Mouse (Mus musculus) midbrain, embryonic 11.5 days (tissue): ENCODE data around the gene Iqck. TPM values are rescaled to one million over a fixed set of nuclear protein-coding genes. Genes with fewer than 3 reads are reported as not detected.
A peak's percentile ranks its signal among the peaks of the same experiment; 100 is the strongest.

ENCODE experiments used
- ATAC-seq: fragments of 200-750 bp; cut with Nextera tagmentation; 2 replicates; pipeline ENCODE4 v1.8.0; 2017; ENCODE audit warnings: moderate TSS enrichment, moderate library complexity; ENCODE audit not compliant: low FRiP score
- DNase-seq: peaks from one replicate; pipeline ENCODE4 v3.0.0; 2015; ENCODE audit warnings: low spot score; ENCODE audit errors: missing footprints
- H3K27ac ChIP-seq: fragments of 300-500 bp; sonication (generic); 2 replicates; pipeline ENCODE4 v1.5.1; 2014; ENCODE audit warnings: low read depth, low read length
- H3K27me3 ChIP-seq: fragments of 300-500 bp; sonication (generic); 2 replicates; pipeline ENCODE4 v1.6.1; 2014; ENCODE audit warnings: mild to moderate bottlenecking, low read length, moderate library complexity, mixed read lengths; ENCODE audit not compliant: control insufficient read depth, insufficient read depth
- H3K36me3 ChIP-seq: fragments of 300-500 bp; sonication (generic); 2 replicates; pipeline ENCODE4 v1.6.1; 2014; ENCODE audit warnings: mild to moderate bottlenecking, low read length, moderate library complexity, mixed read lengths; ENCODE audit not compliant: control insufficient read depth, insufficient read depth
- H3K4me1 ChIP-seq: fragments of 300-500 bp; sonication (generic); 2 replicates; pipeline ENCODE4 v1.6.1; 2014; ENCODE audit warnings: low read length; ENCODE audit not compliant: control insufficient read depth, insufficient read depth
- H3K4me2 ChIP-seq: fragments of 300-500 bp; sonication (generic); 2 replicates; pipeline ENCODE4 v1.6.1; 2014; ENCODE audit warnings: mild to moderate bottlenecking, moderate library complexity
- H3K4me3 ChIP-seq: fragments of 300-500 bp; sonication (generic); 2 replicates; pipeline ENCODE4 v1.5.1; 2014; ENCODE audit warnings: low read depth, low read length
- H3K9ac ChIP-seq: fragments of 300-500 bp; sonication (generic); 2 replicates; pipeline ENCODE4 v1.6.1; 2014; ENCODE audit warnings: low read length
- H3K9me3 ChIP-seq: fragments of 300-500 bp; sonication (generic); 2 replicates; pipeline ENCODE4 v1.6.1; 2016; ENCODE audit warnings: low read length; ENCODE audit not compliant: control insufficient read depth
- WGBS: fragments of 180-500 bp; shearing (Covaris S2); extraction: QIAGEN DNeasy Blood & Tissue Kit; methylation state at CpG from one replicate; pipeline ENCODE4 v1.1.7; 2014; 5-methylcytosine and 5-hydroxymethylcytosine counted together
- polyA plus RNA-seq: library from polyadenylated mRNA; unstranded; fragments of >200 nt; fragmentation: Nextera tagmentation; extraction: Ambion mirVana; gene quantifications from 2 replicates; pipeline ENCODE4 v1.2.1, GENCODE M21; 2014

The Iqck gene
- polyA plus RNA-seq, 1 experiment from 2014 or later = 3.2 TPM

GRCm38 (mm10) chr7:118900090-118900489 is 44.5 kb downstream of the Iqck start:
- 67% methylated on average over 2 of the region's 2 CpGs for WGBS
- ATAC-seq (peak; percentile 45; the same call in 1 of the 2 replicates), DNase-seq (peak; percentile 77)
- H3K27me3 ChIP-seq = no peaks in the 10 kb centered on the region
- no peak overlapping the region; the same call in 1 of the 2 replicates for H3K27ac ChIP-seq
- H3K4me3 ChIP-seq = no peak overlapping the region
- H3K4me1 ChIP-seq = peaks cover 10% of the 10 kb centered on the region
- no peaks in the 10 kb centered on the region for H3K9me3 ChIP-seq
- H3K4me2 ChIP-seq = no peak overlapping the region
- no peaks in the 10 kb centered on the region for H3K36me3 ChIP-seq
- H3K9ac ChIP-seq = no peak overlapping the region

- Histone ChIP-seq H3K4me2 (no peak overlapping the region), H3K9me3 (no peaks in the 10 kb centered on the region), H3K36me3 (no peaks in the 10 kb centered on the region), H3K4me1 (peaks cover 9% of the 10 kb centered on the region), H3K4me3 (no peak overlapping the region), H3K27me3 (no peaks in the 10 kb centered on the region), H3K9ac (no peak overlapping the region), H3K27ac (no peak overlapping the region)
- DNase-seq (no peak), ATAC-seq (no peak)
- 86% methylated on average over 13 of the region's 13 CpGs for WGBS
Observed at GRCm38 (mm10) chr7:118902944-118903343, 47.4 kb downstream of the Iqck start.

- no peak overlapping the region for H3K27ac ChIP-seq
- H3K9me3 ChIP-seq = no peaks in the 10 kb centered on the region
- DNase-seq = no peak
- WGBS = 88% methylated on average over 9 of the region's 9 CpGs
- H3K27me3 ChIP-seq = no peaks in the 10 kb centered on the region
- no peak overlapping the region for H3K4me3 ChIP-seq
- no peak overlapping the region for H3K9ac ChIP-seq
- H3K4me1 ChIP-seq = peaks cover 9% of the 10 kb centered on the region
- no peak for ATAC-seq
- H3K4me2 ChIP-seq = no peak overlapping the region
- no peaks in the 10 kb centered on the region for H3K36me3 ChIP-seq
Observed at GRCm38 (mm10) chr7:118903879-118904278, 48.3 kb downstream of the Iqck start.

GRCm38 (mm10) chr7:118904530-118904929 is 49.0 kb downstream of the Iqck start:
- no peak for DNase-seq
- Histone ChIP-seq H3K4me2 (no peak overlapping the region), H3K9me3 (no peaks in the 10 kb centered on the region), H3K4me1 (peaks cover 9% of the 10 kb centered on the region), H3K4me3 (no peak overlapping the region), H3K36me3 (no peaks in the 10 kb centered on the region), H3K27ac (no peak overlapping the region), H3K9ac (no peak overlapping the region), H3K27me3 (no peaks in the 10 kb centered on the region)
- 86% methylated on average over 4 of the region's 4 CpGs for WGBS
- ATAC-seq = no peak

- Histone ChIP-seq H3K4me3 (no peak overlapping the region), H3K9ac (no peak overlapping the region), H3K4me2 (no peak overlapping the region), H3K9me3 (no peaks in the 10 kb centered on the region), H3K4me1 (peaks cover 10% of the 10 kb centered on the region), H3K27me3 (no peaks in the 10 kb centered on the region), H3K27ac (no peak overlapping the region), H3K36me3 (no peaks in the 10 kb centered on the region)
- ATAC-seq (no peak), DNase-seq (no peak)
- WGBS = 58% methylated on average over 8 of the region's 8 CpGs
Observed at GRCm38 (mm10) chr7:118908961-118909515, 53.5 kb downstream of the Iqck start.

GRCm38 (mm10) chr7:118910464-118910863 is 54.9 kb downstream of the Iqck start:
- H3K4me1 ChIP-seq = peaks cover 10% of the 10 kb centered on the region
- no peak overlapping the region for H3K4me2 ChIP-seq
- WGBS = 88% methylated on average over 2 of the region's 2 CpGs
- H3K36me3 ChIP-seq = no peaks in the 10 kb centered on the region
- no peak overlapping the region for H3K4me3 ChIP-seq
- H3K27me3 ChIP-seq = no peaks in the 10 kb centered on the region
- H3K27ac ChIP-seq = no peak overlapping the region
- no peaks in the 10 kb centered on the region for H3K9me3 ChIP-seq
- no peak for DNase-seq
- no peak overlapping the region for H3K9ac ChIP-seq
- ATAC-seq = no peak

GRCm38 (mm10) chr7:118911170-118911569 is 55.6 kb downstream of the Iqck start:
- no peak overlapping the region for H3K4me2 ChIP-seq

GRCm38 (mm10) chr7:118911571-118911970 is 56.0 kb downstream of the Iqck start:
- H3K9ac ChIP-seq = no peak overlapping the region
- H3K4me3 ChIP-seq = no peak overlapping the region
- H3K4me2 ChIP-seq = no peak overlapping the region
- H3K4me1 ChIP-seq = peaks cover 10% of the 10 kb centered on the region
- no peaks in the 10 kb centered on the region for H3K27me3 ChIP-seq
- no peaks in the 10 kb centered on the region for H3K9me3 ChIP-seq
- DNase-seq (no peak), ATAC-seq (peak; percentile 20; the same call in 1 of the 2 replicates)
- H3K36me3 ChIP-seq = no peaks in the 10 kb centered on the region
- WGBS = 68% methylated on average over 7 of the region's 7 CpGs
- no peak overlapping the region; the same call in 1 of the 2 replicates for H3K27ac ChIP-seq

More at GRCm38 (mm10) chr7:118911170-118911569, 55.6 kb downstream of the Iqck start:
- Histone ChIP-seq H3K27ac (no peak overlapping the region), H3K27me3 (no peaks in the 10 kb centered on the region), H3K4me1 (peaks cover 10% of the 10 kb centered on the region), H3K9ac (no peak overlapping the region), H3K9me3 (no peaks in the 10 kb centered on the region), H3K4me3 (no peak overlapping the region), H3K36me3 (no peaks in the 10 kb centered on the region)
- ATAC-seq (no peak), DNase-seq (no peak)
- 92% methylated on average over 2 of the region's 2 CpGs for WGBS

GRCm38 (mm10) chr7:118912049-118912490 is 56.5 kb downstream of the Iqck start:
- peak; percentile 83 for ATAC-seq
- peak; percentile 91 for DNase-seq
- no peak overlapping the region for H3K9ac ChIP-seq

More at GRCm38 (mm10) chr7:118912049-118912490, 56.5 kb downstream of the Iqck start:
- H3K4me2 ChIP-seq = no peak overlapping the region
- H3K4me3 ChIP-seq = no peak overlapping the region
- H3K36me3 ChIP-seq = no peaks in the 10 kb centered on the region
- H3K4me1 ChIP-seq = peaks cover 10% of the 10 kb centered on the region
- peak overlapping the region; percentile 35 for H3K27ac ChIP-seq
- H3K9me3 ChIP-seq = no peaks in the 10 kb centered on the region
- no peaks in the 10 kb centered on the region for H3K27me3 ChIP-seq
- 22% methylated on average over 8 of the region's 8 CpGs for WGBS
